Mouse (Mus musculus): Measurements from ENCODE around the gene Fcrla. TPM values are rescaled to one million over a fixed set of nuclear protein-coding genes. Genes with fewer than 3 reads are reported as not detected.
"Not testable (repeated sequence)": the region's sequence is repeated elsewhere in the genome, so short reads cannot be mapped to it uniquely, and the experiment has no call there.

The Fcrla gene
- polyA plus RNA-seq, 1 experiment from 2014 or later: not detected

DNA sequence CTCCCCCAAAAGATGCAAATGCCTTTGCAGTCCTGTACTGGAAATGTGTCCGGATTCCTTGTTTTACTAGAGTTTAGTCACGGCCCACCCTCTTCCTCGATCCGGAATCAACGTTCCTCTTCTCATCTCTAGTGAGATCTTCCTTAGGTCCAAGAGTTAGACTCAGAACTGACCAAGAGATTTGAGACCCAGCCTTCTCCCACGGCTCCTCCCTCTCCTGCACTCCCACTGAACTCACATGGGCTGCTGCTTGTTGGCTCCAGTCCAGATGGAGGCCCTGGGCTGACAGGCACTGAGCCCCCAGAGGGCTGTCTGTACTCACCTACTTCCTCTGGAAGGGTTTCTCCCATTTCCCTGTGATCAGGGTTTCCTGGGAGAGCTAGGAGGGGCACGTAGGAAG lies 35.7 kb upstream of the Fcrla start:
- no peak overlapping the region for H3K27ac ChIP-seq (ENCODE audit: low read length)
- 67% methylated on average over 7 of the region's 7 CpGs for WGBS
- H3K9ac ChIP-seq (ENCODE audit: low read depth, low read length): no peak overlapping the region
- no peaks in the 10 kb centered on the region for H3K36me3 ChIP-seq (ENCODE audit: control insufficient read depth, insufficient read depth, low read length)
- ATAC-seq: peak; percentile 77
- H3K27me3 ChIP-seq (replicated peaks; ENCODE audit: control insufficient read depth, insufficient read depth, low read length): no peaks in the 10 kb centered on the region
- peaks cover 7% of the 10 kb centered on the region for H3K4me1 ChIP-seq (ENCODE audit: control insufficient read depth, insufficient read depth, low read length)
- no peak overlapping the region for H3K4me2 ChIP-seq (ENCODE audit: low read depth, low read length)
- no peaks in the 10 kb centered on the region for H3K9me3 ChIP-seq (ENCODE audit: control insufficient read depth, low read length)
- no peak overlapping the region for H3K4me3 ChIP-seq (ENCODE audit: low read length)

DNA sequence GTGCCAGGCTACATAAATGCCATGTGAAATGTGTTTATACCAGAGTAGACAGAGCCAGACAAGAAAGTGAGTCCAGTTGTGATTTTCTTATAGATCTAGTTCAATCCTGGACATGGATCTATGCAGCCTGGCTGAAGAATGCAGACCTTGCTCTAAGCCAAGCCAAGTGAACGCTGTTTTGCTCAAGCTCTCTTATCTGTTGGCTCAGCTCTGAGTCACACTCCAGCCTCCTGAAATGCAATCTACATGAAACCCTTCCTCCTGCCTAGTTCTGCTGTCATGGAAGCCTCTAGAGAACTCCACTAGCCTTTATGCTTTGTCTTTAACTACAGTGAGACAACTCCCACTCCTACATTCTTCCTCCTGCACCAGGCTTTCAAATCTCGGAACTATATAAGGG lies 34.9 kb upstream of the Fcrla start:
- no peaks in the 10 kb centered on the region for H3K27me3 ChIP-seq (replicated peaks; ENCODE audit: control insufficient read depth, insufficient read depth, low read length)

GRCm38 (mm10) chr1:170961101-170961500 lies 33.7 kb upstream of the Fcrla start:
- Histone ChIP-seq H3K36me3 (ENCODE audit: control insufficient read depth, insufficient read depth, low read length) (no peaks in the 10 kb centered on the region), H3K4me2 (ENCODE audit: low read depth, low read length) (no peak overlapping the region), H3K4me1 (ENCODE audit: control insufficient read depth, insufficient read depth, low read length) (peaks cover 7% of the 10 kb centered on the region), H3K27ac (ENCODE audit: low read length) (no peak overlapping the region), H3K27me3 (replicated peaks; ENCODE audit: control insufficient read depth, insufficient read depth, low read length) (no peaks in the 10 kb centered on the region), H3K9me3 (ENCODE audit: control insufficient read depth, low read length) (no peaks in the 10 kb centered on the region), H3K9ac (ENCODE audit: low read depth, low read length) (no peak overlapping the region), H3K4me3 (ENCODE audit: low read length) (no peak overlapping the region)
- WGBS: 75% methylated on average over 6 of the region's 6 CpGs
- no peak for ATAC-seq

More for the DNA sequence above, 34.9 kb upstream of the Fcrla start:
- Histone ChIP-seq H3K36me3 (ENCODE audit: control insufficient read depth, insufficient read depth, low read length) (no peaks in the 10 kb centered on the region), H3K27ac (ENCODE audit: low read length) (no peak overlapping the region), H3K4me2 (ENCODE audit: low read depth, low read length) (no peak overlapping the region), H3K9me3 (ENCODE audit: control insufficient read depth, low read length) (no peaks in the 10 kb centered on the region), H3K4me1 (ENCODE audit: control insufficient read depth, insufficient read depth, low read length) (peaks cover 7% of the 10 kb centered on the region), H3K9ac (ENCODE audit: low read depth, low read length) (no peak overlapping the region), H3K4me3 (ENCODE audit: low read length) (no peak overlapping the region)
- peak; percentile 65 for ATAC-seq
- WGBS: 59% methylated on average over 2 of the region's 2 CpGs

- Histone ChIP-seq H3K36me3 (ENCODE audit: control insufficient read depth, insufficient read depth, low read length) (no peaks in the 10 kb centered on the region), H3K4me1 (ENCODE audit: control insufficient read depth, insufficient read depth, low read length) (peaks cover 7% of the 10 kb centered on the region), H3K27ac (ENCODE audit: low read length) (no peak overlapping the region), H3K27me3 (replicated peaks; ENCODE audit: control insufficient read depth, insufficient read depth, low read length) (no peaks in the 10 kb centered on the region), H3K4me2 (ENCODE audit: low read depth, low read length) (no peak overlapping the region), H3K9ac (ENCODE audit: low read depth, low read length) (no peak overlapping the region), H3K9me3 (ENCODE audit: control insufficient read depth, low read length) (no peaks in the 10 kb centered on the region), H3K4me3 (ENCODE audit: low read length) (no peak overlapping the region)
- ATAC-seq: no peak
- WGBS: 58% methylated on average over 2 of the region's 2 CpGs
Observed at GRCm38 (mm10) chr1:170959791-170960190, 32.4 kb upstream of the Fcrla start.

- 53% methylated on average over 3 of the region's 3 CpGs for WGBS
- H3K36me3 ChIP-seq (ENCODE audit: control insufficient read depth, insufficient read depth, low read length): no peaks in the 10 kb centered on the region
- H3K4me3 ChIP-seq (ENCODE audit: low read length): no peak overlapping the region
- H3K9me3 ChIP-seq (ENCODE audit: control insufficient read depth, low read length): no peaks in the 10 kb centered on the region
- no peak overlapping the region for H3K4me2 ChIP-seq (ENCODE audit: low read depth, low read length)
- no peak overlapping the region for H3K27ac ChIP-seq (ENCODE audit: low read length)
- no peak overlapping the region for H3K9ac ChIP-seq (ENCODE audit: low read depth, low read length)
- H3K4me1 ChIP-seq (ENCODE audit: control insufficient read depth, insufficient read depth, low read length): peaks cover 4% of the 10 kb centered on the region
- no peaks in the 10 kb centered on the region for H3K27me3 ChIP-seq (replicated peaks; ENCODE audit: control insufficient read depth, insufficient read depth, low read length)
- no peak for ATAC-seq
Observed at GRCm38 (mm10) chr1:170958225-170958624, 30.8 kb upstream of the Fcrla start.

GRCm38 (mm10) chr1:170953192-170953591 lies 25.8 kb upstream of the Fcrla start:
- Histone ChIP-seq H3K27ac (ENCODE audit: low read length) (no peak overlapping the region), H3K27me3 (replicated peaks; ENCODE audit: control insufficient read depth, insufficient read depth, low read length) (no peaks in the 10 kb centered on the region), H3K4me1 (ENCODE audit: control insufficient read depth, insufficient read depth, low read length) (no peaks in the 10 kb centered on the region), H3K4me2 (ENCODE audit: low read depth, low read length) (no peak overlapping the region), H3K9ac (ENCODE audit: low read depth, low read length) (no peak overlapping the region), H3K36me3 (ENCODE audit: control insufficient read depth, insufficient read depth, low read length) (no peaks in the 10 kb centered on the region), H3K9me3 (ENCODE audit: control insufficient read depth, low read length) (no peaks in the 10 kb centered on the region), H3K4me3 (ENCODE audit: low read length) (no peak overlapping the region)
- no peak for ATAC-seq
- WGBS: 86% methylated on average over 2 of the region's 2 CpGs

GRCm38 (mm10) chr1:170950772-170951171 lies 23.4 kb upstream of the Fcrla start:
- no peak overlapping the region for H3K9ac ChIP-seq (ENCODE audit: low read depth, low read length)
- 26% methylated on average over 3 of the region's 3 CpGs for WGBS
- no peaks in the 10 kb centered on the region for H3K27me3 ChIP-seq (replicated peaks; ENCODE audit: control insufficient read depth, insufficient read depth, low read length)
- no peak overlapping the region for H3K4me3 ChIP-seq (ENCODE audit: low read length)
- no peaks in the 10 kb centered on the region for H3K9me3 ChIP-seq (ENCODE audit: control insufficient read depth, low read length)
- no peak for ATAC-seq
- no peaks in the 10 kb centered on the region for H3K4me1 ChIP-seq (ENCODE audit: control insufficient read depth, insufficient read depth, low read length)
- H3K4me2 ChIP-seq (ENCODE audit: low read depth, low read length): no peak overlapping the region
- no peak overlapping the region for H3K27ac ChIP-seq (ENCODE audit: low read length)
- no peaks in the 10 kb centered on the region for H3K36me3 ChIP-seq (ENCODE audit: control insufficient read depth, insufficient read depth, low read length)

DNA sequence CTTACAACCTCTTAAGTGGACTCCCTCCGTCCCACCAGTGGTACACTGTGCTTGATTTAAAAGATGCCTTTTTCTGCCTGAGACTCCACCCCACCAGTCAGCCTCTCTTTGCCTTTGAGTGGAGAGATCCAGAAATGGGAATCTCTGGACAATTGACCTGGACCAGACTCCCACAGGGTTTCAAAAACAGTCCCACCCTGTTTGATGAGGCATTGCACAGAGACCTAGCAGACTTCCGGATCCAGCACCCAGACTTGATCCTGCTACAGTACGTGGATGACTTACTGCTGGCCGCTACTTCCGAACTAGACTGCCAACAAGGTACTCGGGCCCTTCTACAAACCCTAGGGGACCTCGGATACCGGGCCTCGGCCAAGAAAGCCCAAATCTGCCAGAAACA lies 17.5 kb upstream of the Fcrla start:
- ATAC-seq; H3K27ac ChIP-seq (ENCODE audit: low read length); H3K4me2 ChIP-seq (ENCODE audit: low read depth, low read length); H3K27me3 ChIP-seq (replicated peaks; ENCODE audit: control insufficient read depth, insufficient read depth, low read length); H3K4me1 ChIP-seq (ENCODE audit: control insufficient read depth, insufficient read depth, low read length); H3K9ac ChIP-seq (ENCODE audit: low read depth, low read length); H3K9me3 ChIP-seq (ENCODE audit: control insufficient read depth, low read length); H3K36me3 ChIP-seq (ENCODE audit: control insufficient read depth, insufficient read depth, low read length); H3K4me3 ChIP-seq (ENCODE audit: low read length): not testable (repeated sequence)
- WGBS: 92% methylated on average over 6 of the region's 9 CpGs

- H3K4me3 ChIP-seq (ENCODE audit: low read length); H3K4me1 ChIP-seq (ENCODE audit: control insufficient read depth, insufficient read depth, low read length); H3K27ac ChIP-seq (ENCODE audit: low read length); ATAC-seq; H3K9ac ChIP-seq (ENCODE audit: low read depth, low read length); H3K9me3 ChIP-seq (ENCODE audit: control insufficient read depth, low read length); H3K4me2 ChIP-seq (ENCODE audit: low read depth, low read length); H3K36me3 ChIP-seq (ENCODE audit: control insufficient read depth, insufficient read depth, low read length); H3K27me3 ChIP-seq (replicated peaks; ENCODE audit: control insufficient read depth, insufficient read depth, low read length): not testable (repeated sequence)
- WGBS: 99% methylated on average over 9 of the region's 9 CpGs
Observed at GRCm38 (mm10) chr1:170944151-170944550, 16.8 kb upstream of the Fcrla start.

DNA sequence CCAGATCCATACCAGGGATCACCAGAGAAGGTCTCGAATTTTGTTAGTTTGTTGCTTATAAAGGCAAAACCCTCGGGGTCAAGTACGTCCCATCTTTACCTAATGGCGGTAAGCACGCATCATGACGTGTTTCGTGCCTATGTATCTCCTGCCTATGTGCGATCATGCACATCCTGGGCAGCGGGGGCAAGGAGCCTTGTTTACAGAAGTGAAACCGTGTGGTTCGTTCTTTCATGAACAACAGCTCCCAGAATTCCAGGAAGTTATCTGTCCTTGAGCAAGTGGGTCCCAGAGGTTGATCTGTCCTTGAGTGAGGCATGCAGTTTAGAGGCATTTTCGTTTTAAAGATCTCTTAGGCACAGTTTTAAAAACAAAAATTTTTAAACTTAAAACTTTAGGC lies 11.9 kb upstream of the Fcrla start:
- no peaks in the 10 kb centered on the region for H3K27me3 ChIP-seq (replicated peaks; ENCODE audit: control insufficient read depth, insufficient read depth, low read length)
- no peaks in the 10 kb centered on the region for H3K4me1 ChIP-seq (ENCODE audit: control insufficient read depth, insufficient read depth, low read length)
- H3K9ac ChIP-seq (ENCODE audit: low read depth, low read length): no peak overlapping the region
- no peak for ATAC-seq
- no peak overlapping the region for H3K27ac ChIP-seq (ENCODE audit: low read length)
- H3K36me3 ChIP-seq (ENCODE audit: control insufficient read depth, insufficient read depth, low read length): no peaks in the 10 kb centered on the region
- H3K9me3 ChIP-seq (ENCODE audit: control insufficient read depth, low read length): no peaks in the 10 kb centered on the region; the same call in 1 of the 2 replicates
- 85% methylated on average over 12 of the region's 12 CpGs for WGBS
- no peak overlapping the region for H3K4me3 ChIP-seq (ENCODE audit: low read length)
- H3K4me2 ChIP-seq (ENCODE audit: low read depth, low read length): no peak overlapping the region
